Mouse (Mus musculus) heart, postnatal 0 days (tissue): ENCODE measurements around the gene Tbc1d1. TPM values are rescaled to one million over a fixed set of nuclear protein-coding genes. Genes with fewer than 3 reads are reported as not detected.
A peak's percentile ranks its signal among the peaks of the same experiment; 100 is the strongest.

Experiments
- ATAC-seq: fragments of 200-750 bp; cut with Nextera tagmentation; 2 replicates; pipeline ENCODE4 v1.8.0; 2017; ENCODE audit warnings: low read depth, moderate number of reproducible peaks, moderate library complexity; ENCODE audit not compliant: insufficient read depth
- DNase-seq: peaks from one replicate; pipeline ENCODE4 v3.0.0-alpha.2; 2016; ENCODE audit warnings: low spot score
- H3K27ac ChIP-seq: fragments of 300-500 bp; sonication (generic); 2 replicates; pipeline ENCODE4 v1.5.1; 2014; ENCODE audit warnings: low read depth, mild to moderate bottlenecking
- H3K27me3 ChIP-seq: fragments of 300-500 bp; sonication (generic); 2 replicates; pipeline ENCODE4 v1.6.1; 2014; ENCODE audit warnings: low read length, mixed read lengths; ENCODE audit not compliant: control insufficient read depth, insufficient read depth
- H3K36me3 ChIP-seq: fragments of 300-500 bp; sonication (generic); replicated peaks from 2 replicates; pipeline ENCODE4 v1.6.1; 2014; ENCODE audit warnings: low read length, mixed read lengths; ENCODE audit not compliant: control insufficient read depth, insufficient read depth
- H3K4me1 ChIP-seq: fragments of 300-500 bp; sonication (generic); 2 replicates; pipeline ENCODE4 v1.6.1; 2014; ENCODE audit warnings: antibody characterized with exemption; ENCODE audit not compliant: control insufficient read depth, insufficient read depth
- H3K4me2 ChIP-seq: fragments of 300-500 bp; sonication (generic); 2 replicates; pipeline ENCODE4 v1.6.1; 2014; ENCODE audit warnings: low read depth, mild to moderate bottlenecking, low read length, moderate library complexity
- H3K4me3 ChIP-seq: fragments of 300-500 bp; sonication (generic); 2 replicates; pipeline ENCODE4 v1.5.1; 2014; ENCODE audit warnings: low read depth, low read length
- H3K9ac ChIP-seq: fragments of 300-500 bp; sonication (generic); replicated peaks from 2 replicates; pipeline ENCODE4 v1.6.1; 2014; ENCODE audit warnings: low read depth, low read length, mixed read lengths
- H3K9me3 ChIP-seq: fragments of 300-500 bp; sonication (generic); replicated peaks from 2 replicates; pipeline ENCODE4 v1.6.1; 2016; ENCODE audit warnings: low read length; ENCODE audit not compliant: control insufficient read depth
- CTCF ChIP-seq: IDR thresholded peaks from 2 replicates; pipeline ENCODE4 v1.5.1; 2016; ENCODE audit warnings: antibody characterized with exemption, control low read depth, low read depth
- EP300 ChIP-seq: IDR thresholded peaks from 2 replicates; pipeline ENCODE4 v1.6.1; 2016; ENCODE audit warnings: antibody characterized with exemption, low read depth
- WGBS: fragments of 180-500 bp; shearing (Covaris S2); extraction: QIAGEN DNeasy Blood & Tissue Kit; methylation state at CpG from one replicate; pipeline ENCODE4 v1.1.7; 2014; 5-methylcytosine and 5-hydroxymethylcytosine counted together
- polyA plus RNA-seq: library from polyadenylated mRNA; unstranded; fragments of >200 nt; fragmentation: Nextera tagmentation; extraction: Ambion mirVana; gene quantifications from 2 replicates; pipeline ENCODE4 v1.2.1, GENCODE M21; 2015
- total RNA-seq: library from RNA; depleted of rRNA; stranded (reverse); fragments of >200 nt; gene quantifications from 2 replicates; pipeline ENCODE4 v1.2.3, GENCODE M21; 2014; ENCODE audit warnings: low replicate concordance

The Tbc1d1 gene
- total and polyA plus RNA-seq, 2 experiments from 2014 or later = 22.4 to 55.4 TPM

DNA sequence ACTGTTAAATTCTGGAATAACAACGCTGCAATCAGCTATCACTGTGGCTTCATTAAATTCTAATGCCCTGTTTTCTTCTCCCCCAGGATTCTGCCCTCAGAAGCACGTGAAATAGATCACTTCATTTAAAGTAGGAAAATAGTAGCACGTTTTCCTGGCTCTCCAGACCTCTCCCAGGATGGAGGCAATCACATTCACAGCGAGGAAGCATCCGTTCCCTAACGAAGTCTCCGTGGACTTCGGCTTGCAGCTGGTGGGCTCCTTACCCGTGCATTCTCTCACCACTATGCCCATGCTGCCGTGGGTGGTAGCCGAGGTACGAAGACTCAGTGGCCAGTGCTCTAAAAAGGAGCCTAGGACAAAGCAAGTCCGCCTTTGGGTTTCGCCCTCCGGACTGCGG is 17.2 kb downstream of the Tbc1d1 start:
- WGBS = 84% methylated on average over 16 of the region's 16 CpGs
- DNase-seq = no peak
- Histone ChIP-seq H3K27ac (no peak overlapping the region), H3K4me1 (peaks cover 5% of the 10 kb centered on the region), H3K4me2 (no peak overlapping the region), H3K9ac (no peak overlapping the region), H3K4me3 (no peak overlapping the region), H3K27me3 (no peaks in the 10 kb centered on the region), H3K36me3 (no peaks in the 10 kb centered on the region), H3K9me3 (no peaks in the 10 kb centered on the region)
- TF ChIP-seq CTCF (no peak), EP300 (no peak)
- no peak for ATAC-seq

DNA sequence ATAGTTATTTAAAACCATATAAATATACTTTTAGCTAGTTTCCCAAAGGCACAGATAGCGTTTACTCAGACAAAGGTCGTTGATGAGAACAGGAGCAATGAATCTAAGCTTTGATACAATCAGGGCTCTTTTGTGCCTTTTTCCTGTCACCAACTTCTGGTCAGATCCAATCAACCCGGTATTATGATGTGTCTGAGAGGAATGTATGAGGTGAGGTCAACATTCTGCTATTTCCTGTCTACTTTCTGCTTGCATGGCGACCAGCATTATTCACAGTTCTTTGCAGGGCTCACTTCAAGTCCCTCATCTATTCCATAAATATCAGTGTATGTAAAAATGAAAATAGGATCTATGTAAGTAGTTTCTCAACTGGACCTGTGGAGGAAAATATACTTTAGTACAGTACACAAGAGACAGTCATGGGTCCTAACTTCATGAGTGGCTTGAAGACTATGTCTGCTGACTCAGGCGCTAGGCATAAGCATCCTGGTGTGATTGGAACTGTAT is 18.4 kb downstream of the Tbc1d1 start:
- Histone ChIP-seq H3K36me3 (no peaks in the 10 kb centered on the region), H3K4me2 (no peak overlapping the region), H3K27ac (peak overlapping the region; percentile 40; the same call in 1 of the 2 replicates), H3K9ac (no peak overlapping the region), H3K27me3 (no peaks in the 10 kb centered on the region), H3K4me3 (no peak overlapping the region), H3K4me1 (peaks cover 5% of the 10 kb centered on the region), H3K9me3 (no peaks in the 10 kb centered on the region)
- 47% methylated on average over 5 of the region's 5 CpGs for WGBS
- no peak for DNase-seq
- no peak for TF ChIP-seq CTCF
- TF ChIP-seq EP300 = no peak
- no peak; the same call in 1 of the 2 replicates for ATAC-seq

DNA sequence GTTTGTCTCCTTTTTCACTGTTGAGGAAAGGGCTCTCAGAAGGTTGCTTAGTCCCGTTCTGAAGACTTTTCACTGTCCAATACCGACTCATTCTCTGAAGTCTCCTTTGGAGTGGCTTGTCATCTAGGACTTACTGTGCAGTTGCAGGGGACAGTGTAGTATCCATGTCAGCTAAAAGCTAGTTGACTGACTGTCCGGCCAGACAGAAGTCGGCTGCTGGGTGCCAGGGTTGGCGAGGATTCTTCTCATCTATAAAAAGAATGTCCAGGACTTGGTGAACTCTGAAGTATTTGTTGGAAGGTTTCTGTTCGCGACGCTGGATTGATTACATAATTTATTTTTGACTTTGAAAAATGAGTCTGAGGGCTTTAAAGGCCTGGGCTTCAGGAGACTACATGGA is 24.4 kb downstream of the Tbc1d1 start:
- Histone ChIP-seq H3K36me3 (no peaks in the 10 kb centered on the region), H3K27ac (no peak overlapping the region), H3K9ac (no peak overlapping the region), H3K4me1 (peaks cover 4% of the 10 kb centered on the region; the same call in 1 of the 2 replicates), H3K27me3 (no peaks in the 10 kb centered on the region), H3K4me2 (no peak overlapping the region), H3K4me3 (no peak overlapping the region), H3K9me3 (no peaks in the 10 kb centered on the region)
- DNase-seq (no peak), ATAC-seq (no peak)
- 50% methylated on average over 8 of the region's 8 CpGs for WGBS
- TF ChIP-seq CTCF = no peak
- TF ChIP-seq EP300 = no peak

DNA sequence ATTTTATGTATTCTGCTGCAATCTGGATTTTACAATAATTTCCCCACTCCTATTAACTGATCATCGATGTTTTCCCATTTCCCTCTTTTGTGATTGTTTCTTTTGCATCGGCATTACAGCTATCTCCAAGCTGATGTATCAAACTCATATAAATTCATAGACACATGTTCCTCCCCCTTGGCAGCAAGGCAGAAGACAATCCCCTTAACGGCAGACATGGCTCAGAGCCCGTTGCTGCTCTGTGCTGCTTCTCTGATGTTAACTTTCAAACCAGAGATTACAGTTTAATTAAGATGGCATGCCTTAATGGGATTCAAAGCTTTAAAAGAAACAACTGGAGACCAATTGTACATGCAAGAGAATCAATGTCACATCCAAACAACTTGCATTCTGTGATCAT is 27.6 kb downstream of the Tbc1d1 start:
- Histone ChIP-seq H3K9ac (no peak overlapping the region), H3K9me3 (no peaks in the 10 kb centered on the region), H3K36me3 (no peaks in the 10 kb centered on the region), H3K4me3 (no peak overlapping the region), H3K4me1 (peaks cover 4% of the 10 kb centered on the region; the same call in 1 of the 2 replicates), H3K27ac (no peak overlapping the region), H3K27me3 (no peaks in the 10 kb centered on the region), H3K4me2 (no peak overlapping the region)
- DNase-seq (no peak), ATAC-seq (no peak)
- WGBS = 59% methylated on average over 4 of the region's 4 CpGs
- TF ChIP-seq CTCF (no peak), EP300 (no peak)

DNA sequence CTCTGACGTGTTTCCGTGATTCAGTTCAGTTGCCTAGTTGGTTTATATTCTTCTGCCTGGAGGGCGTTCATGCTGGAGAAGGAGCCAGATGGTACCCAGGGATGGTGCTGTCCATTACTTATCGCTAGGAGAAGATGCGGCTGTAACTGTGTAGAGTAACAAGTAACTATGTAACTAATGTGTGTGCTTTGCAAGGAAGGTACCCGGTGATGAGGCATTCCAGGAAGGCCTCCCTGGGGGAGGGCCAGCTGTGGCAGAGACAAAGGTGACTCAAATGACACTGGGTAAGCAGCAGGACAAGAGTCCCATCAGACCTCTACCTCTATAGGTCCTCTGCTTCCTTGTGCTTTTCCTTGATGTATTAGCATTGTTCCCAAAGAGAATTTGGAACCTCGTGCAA is 29.2 kb downstream of the Tbc1d1 start:
- 61% methylated on average over 7 of the region's 7 CpGs for WGBS
- ATAC-seq (no peak), DNase-seq (no peak)
- peaks cover 4% of the 10 kb centered on the region; the same call in 1 of the 2 replicates for H3K4me1 ChIP-seq
- H3K4me2 ChIP-seq = no peak overlapping the region
- no peak overlapping the region for H3K4me3 ChIP-seq
- H3K27ac ChIP-seq = no peak overlapping the region
- H3K9ac ChIP-seq = no peak overlapping the region
- no peaks in the 10 kb centered on the region for H3K36me3 ChIP-seq
- TF ChIP-seq EP300 = no peak
- no peak for TF ChIP-seq CTCF
- no peaks in the 10 kb centered on the region for H3K27me3 ChIP-seq
- no peaks in the 10 kb centered on the region for H3K9me3 ChIP-seq

DNA sequence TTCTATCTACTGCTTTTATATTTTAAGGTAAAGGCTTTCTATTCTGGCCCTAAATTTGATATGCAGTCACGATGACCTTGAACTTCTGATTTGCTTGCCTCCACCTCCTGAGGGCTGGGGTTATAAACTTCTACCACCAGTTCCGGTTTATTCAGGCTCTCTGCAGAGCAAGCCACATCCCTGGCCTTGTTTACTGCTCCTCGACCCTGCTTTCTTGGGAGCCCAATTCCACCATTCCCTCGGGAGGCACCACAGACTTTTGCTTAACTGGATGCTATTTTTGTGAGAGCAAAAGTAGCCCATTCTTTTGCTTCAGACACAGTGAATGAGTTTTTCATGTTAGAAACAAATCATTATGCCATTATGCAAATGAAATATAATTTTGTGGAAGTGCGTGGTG is 30.5 kb downstream of the Tbc1d1 start:
- Histone ChIP-seq H3K36me3 (no peaks in the 10 kb centered on the region), H3K4me2 (no peak overlapping the region), H3K9me3 (peaks cover 4% of the 10 kb centered on the region; the same call in 1 of the 2 replicates), H3K4me1 (no peaks in the 10 kb centered on the region), H3K27ac (no peak overlapping the region), H3K9ac (no peak overlapping the region), H3K27me3 (no peaks in the 10 kb centered on the region), H3K4me3 (no peak overlapping the region)
- TF ChIP-seq EP300 (no peak), CTCF (no peak)
- 63% methylated on average over 5 of the region's 5 CpGs for WGBS
- DNase-seq = no peak
- ATAC-seq = no peak
